Mouse (Mus musculus) kidney, adult 2 months (tissue): ENCODE data around the gene Pfn1. TPM values are rescaled to one million over a fixed set of nuclear protein-coding genes. Genes with fewer than 3 reads are reported as not detected.

Experiments
- DNase-seq: peaks from one replicate; pipeline ENCODE4 v3.0.0; 2021
- H3K27ac ChIP-seq: fragments of 200-500 bp; 2 replicates; pipeline ENCODE4 v1.5.1; 2012; ENCODE audit warnings: low read depth, low read length, control low read depth, inconsistent platforms; ENCODE audit not compliant: insufficient read depth
- H3K27me3 ChIP-seq: fragments of 200-500 bp; replicated peaks from 2 replicates; pipeline ENCODE4 v1.6.1; 2012; ENCODE audit warnings: mild to moderate bottlenecking, moderate library complexity, low read length, inconsistent platforms; ENCODE audit not compliant: control insufficient read depth, insufficient read depth
- H3K36me3 ChIP-seq: fragments of 200-500 bp; 2 replicates; pipeline ENCODE4 v1.6.1; 2012; ENCODE audit warnings: mild to moderate bottlenecking, moderate library complexity, low read length, inconsistent platforms; ENCODE audit not compliant: control insufficient read depth, insufficient read depth
- H3K4me1 ChIP-seq: fragments of 200-500 bp; 2 replicates; pipeline ENCODE4 v1.6.1; 2011; ENCODE audit warnings: low read length; ENCODE audit not compliant: control insufficient read depth, insufficient read depth
- H3K4me3 ChIP-seq: fragments of 200-500 bp; 2 replicates; pipeline ENCODE4 v1.5.1; 2011; ENCODE audit warnings: mild to moderate bottlenecking, low read depth, low read length, control low read depth; ENCODE audit not compliant: insufficient read depth
- CTCF ChIP-seq: fragments of 200-500 bp; conservative IDR thresholded peaks from 2 replicates; pipeline ENCODE4 v1.5.1; 2011; ENCODE audit warnings: low read depth, mild to moderate bottlenecking, control low read depth, low read length, moderate library complexity, mixed read lengths; ENCODE audit not compliant: insufficient read depth, insufficient read length
- POLR2A ChIP-seq: fragments of 200-500 bp; IDR thresholded peaks from one replicate; pipeline ENCODE4 v1.6.1; 2011; ENCODE audit warnings: low read depth, low read length, control low read depth
- WGBS: fragments of 180-500 bp; shearing (Covaris S2); methylation state at CpG from one replicate; pipeline ENCODE4 v1.1.7; 2018; 5-methylcytosine and 5-hydroxymethylcytosine counted together
- polyA plus RNA-seq: library from polyadenylated mRNA; depleted of rRNA; stranded (reverse); fragments of >200 nt; gene quantifications from 2 replicates; pipeline ENCODE4 v1.2.3, GENCODE M21; 2012

Pfn1 gene
- polyA plus RNA-seq, 1 experiment: 750 TPM

DNA sequence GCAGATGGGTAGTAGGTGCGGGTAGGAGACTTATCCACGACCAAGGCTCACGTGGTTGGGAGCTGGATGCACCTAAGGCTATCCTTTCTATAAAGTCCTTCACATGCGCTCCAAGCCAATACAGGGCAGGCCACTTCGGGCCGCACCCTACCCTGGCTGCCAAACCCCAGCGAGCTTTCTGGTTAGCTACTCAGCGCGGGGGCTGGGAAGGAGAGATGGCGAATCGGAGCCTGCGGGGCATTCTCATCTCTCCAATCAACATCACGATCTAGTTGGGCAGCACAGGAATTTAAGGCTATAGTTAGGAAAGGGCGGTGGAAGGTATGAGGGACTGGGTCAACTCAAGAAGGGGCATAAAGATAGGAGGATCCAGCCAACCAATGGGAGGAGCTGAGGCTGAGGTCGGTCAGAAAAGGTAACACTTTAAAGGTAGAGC lies 13.9 kb upstream of the Pfn1 start:
- Histone ChIP-seq H3K27ac (peak overlapping the region; percentile 28; the same call in 1 of the 2 replicates), H3K27me3 (no peaks in the 10 kb centered on the region), H3K36me3 (peaks cover 7% of the 10 kb centered on the region; the same call in 1 of the 2 replicates), H3K4me1 (peaks cover 8% of the 10 kb centered on the region; the same call in 1 of the 2 replicates), H3K4me3 (peak overlapping the region; percentile 46)
- TF ChIP-seq CTCF (no peak), POLR2A (no peak)
- no peak for DNase-seq
- under 1% methylated on average over 15 of the region's 15 CpGs for WGBS

GRCm38 (mm10) chr11:70667271-70668150 lies 13.1 kb upstream of the Pfn1 start:
- no peak for TF ChIP-seq CTCF
- TF ChIP-seq POLR2A: no peak
- peaks cover 8% of the 10 kb centered on the region; the same call in 1 of the 2 replicates for H3K4me1 ChIP-seq
- no peak for DNase-seq
- H3K36me3 ChIP-seq: peaks cover 7% of the 10 kb centered on the region; the same call in 1 of the 2 replicates
- H3K27ac ChIP-seq: peak overlapping the region; percentile 46
- H3K4me3 ChIP-seq: 0 out of 2 replicates have a peak overlapping the region, but pooled peaks have one; percentile 4
- 43% methylated on average over 14 of the region's 14 CpGs for WGBS
- H3K27me3 ChIP-seq: no peaks in the 10 kb centered on the region

DNA sequence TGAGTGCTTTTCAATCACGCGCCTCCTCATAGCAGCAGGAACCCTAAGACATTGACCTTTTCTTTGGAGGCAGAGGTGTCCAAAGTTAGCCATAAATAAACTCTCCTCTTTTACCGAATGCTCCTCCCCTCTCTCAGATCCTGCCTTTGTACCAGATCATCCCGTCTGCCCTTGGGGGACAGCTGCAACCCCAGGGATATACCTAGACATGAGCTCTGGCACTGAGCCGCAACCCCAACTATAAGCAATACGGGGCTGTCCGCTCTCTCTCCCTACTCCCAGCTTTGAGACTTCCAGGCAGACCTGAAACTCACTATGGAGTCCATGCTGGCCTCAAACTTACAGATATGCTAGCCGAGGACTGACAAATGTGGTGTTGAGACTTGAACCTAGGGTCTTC lies 12.2 kb upstream of the Pfn1 start:
- Histone ChIP-seq H3K36me3 (peaks cover 7% of the 10 kb centered on the region; the same call in 1 of the 2 replicates), H3K27me3 (no peaks in the 10 kb centered on the region), H3K4me3 (no peak overlapping the region), H3K27ac (no peak overlapping the region), H3K4me1 (peaks cover 5% of the 10 kb centered on the region; the same call in 1 of the 2 replicates)
- 92% methylated on average over 8 of the region's 8 CpGs for WGBS
- TF ChIP-seq POLR2A: no peak
- TF ChIP-seq CTCF: no peak
- no peak for DNase-seq

GRCm38 (mm10) chr11:70664741-70665140 lies 10.3 kb upstream of the Pfn1 start:
- H3K27me3 ChIP-seq: no peaks in the 10 kb centered on the region
- DNase-seq: no peak
- WGBS: 92% methylated on average over 9 of the region's 9 CpGs

DNA sequence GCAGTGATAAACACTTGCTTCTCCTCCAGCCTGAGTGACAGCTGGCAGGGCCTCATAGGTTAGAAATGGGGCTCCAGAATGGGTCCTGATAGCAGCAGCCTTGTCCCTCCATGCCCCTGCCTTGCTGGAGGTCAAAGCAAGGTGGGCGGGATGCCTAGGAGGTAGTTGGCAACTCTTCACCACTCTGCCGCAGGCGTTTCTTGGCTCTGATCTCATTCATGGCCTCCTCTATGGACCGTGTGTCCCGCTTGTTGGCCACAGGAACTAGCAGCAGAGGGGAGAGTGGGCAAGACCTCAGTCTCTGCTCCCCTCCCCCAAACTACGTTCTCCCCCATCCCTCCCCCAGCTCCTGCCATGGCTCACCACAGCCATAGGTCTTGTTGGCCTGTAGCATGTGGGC lies 9.5 kb upstream of the Pfn1 start:
- Histone ChIP-seq H3K27ac (no peak overlapping the region), H3K4me3 (no peak overlapping the region), H3K4me1 (peaks cover 5% of the 10 kb centered on the region; the same call in 1 of the 2 replicates), H3K36me3 (peaks cover 7% of the 10 kb centered on the region; the same call in 1 of the 2 replicates), H3K27me3 (no peaks in the 10 kb centered on the region)
- WGBS: 83% methylated on average over 6 of the region's 6 CpGs
- TF ChIP-seq CTCF: no peak
- no peak for TF ChIP-seq POLR2A
- no peak for DNase-seq

More at GRCm38 (mm10) chr11:70664741-70665140, 10.3 kb upstream of the Pfn1 start:
- H3K36me3 ChIP-seq: peaks cover 7% of the 10 kb centered on the region; the same call in 1 of the 2 replicates
- TF ChIP-seq POLR2A (no peak), CTCF (peak; percentile 34; the same call in 1 of the 2 replicates)
- H3K27ac ChIP-seq: no peak overlapping the region
- H3K4me1 ChIP-seq: peaks cover 5% of the 10 kb centered on the region; the same call in 1 of the 2 replicates
- no peak overlapping the region for H3K4me3 ChIP-seq

DNA sequence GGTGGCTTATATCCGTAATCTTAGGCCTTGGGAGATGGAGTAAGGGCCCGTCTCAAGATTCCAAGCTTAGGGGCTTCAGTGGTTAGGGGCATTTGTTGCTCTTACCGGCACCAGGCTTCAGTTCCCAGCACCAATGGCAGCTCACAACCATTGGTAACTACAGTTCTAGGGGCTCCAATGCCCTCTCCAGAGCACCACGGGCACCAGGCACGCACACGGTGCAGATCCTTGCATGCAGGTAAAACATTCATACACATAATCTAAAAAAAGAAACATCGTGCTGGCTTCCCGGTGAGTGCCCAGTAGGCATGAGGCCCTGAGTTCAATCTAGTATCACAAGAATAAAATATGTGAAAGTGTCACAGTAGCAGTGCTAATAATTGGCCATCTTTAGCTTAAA lies 8.7 kb upstream of the Pfn1 start:
- Histone ChIP-seq H3K36me3 (peaks cover 7% of the 10 kb centered on the region; the same call in 1 of the 2 replicates), H3K27ac (no peak overlapping the region)

DNA sequence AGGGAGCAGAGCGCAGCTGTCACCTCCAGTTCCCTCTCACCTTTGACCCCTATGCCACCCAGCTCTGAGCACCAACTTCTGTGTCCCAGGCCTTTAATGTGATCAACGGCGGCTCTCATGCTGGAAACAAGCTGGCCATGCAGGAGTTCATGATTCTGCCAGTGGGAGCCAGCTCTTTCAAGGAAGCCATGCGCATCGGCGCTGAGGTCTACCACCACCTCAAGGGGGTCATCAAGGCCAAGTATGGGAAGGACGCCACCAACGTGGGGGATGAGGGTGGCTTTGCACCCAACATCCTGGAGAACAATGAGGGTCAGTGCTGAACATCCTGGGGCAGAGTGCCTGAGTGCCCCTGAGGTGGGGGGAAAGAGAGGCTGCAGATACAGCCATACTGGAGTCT lies 6.1 kb upstream of the Pfn1 start:
- 0 out of 2 replicates have a peak, but pooled peaks cover 2% of the 10 kb centered on the region for H3K4me1 ChIP-seq
- H3K27me3 ChIP-seq: no peaks in the 10 kb centered on the region
- peaks cover 7% of the 10 kb centered on the region; the same call in 1 of the 2 replicates for H3K36me3 ChIP-seq
- H3K27ac ChIP-seq: no peak overlapping the region
- no peak overlapping the region for H3K4me3 ChIP-seq
- WGBS: 82% methylated on average over 8 of the region's 8 CpGs
- TF ChIP-seq CTCF (no peak), POLR2A (no peak)
- no peak for DNase-seq

More for the DNA sequence above, 8.7 kb upstream of the Pfn1 start:
- H3K4me3 ChIP-seq: no peak overlapping the region
- TF ChIP-seq CTCF (no peak), POLR2A (no peak)
- H3K27me3 ChIP-seq: no peaks in the 10 kb centered on the region
- 90% methylated on average over 8 of the region's 8 CpGs for WGBS
- H3K4me1 ChIP-seq: peaks cover 5% of the 10 kb centered on the region; the same call in 1 of the 2 replicates
- no peak for DNase-seq
